Mouse (Mus musculus) spleen, adult 2 months (tissue): Measurements from ENCODE around the gene Nbeal1. TPM values are rescaled to one million over a fixed set of nuclear protein-coding genes. Genes with fewer than 3 reads are reported as not detected.
A peak's percentile ranks its signal among the peaks of the same experiment; 100 is the strongest.

Experiments
- DNase-seq, 2 experiments: peaks; one replicate each; pipeline versions ENCODE4 v3.0.0 to v3.0.0-alpha.2; 2012 to 2021; ENCODE audit warnings: low spot score in 2 of 2, low read depth in 1 of 2
- H3K27ac ChIP-seq: fragments of 200-500 bp; 2 replicates; pipeline ENCODE4 v1.5.1; 2012; ENCODE audit warnings: low read length, inconsistent platforms; ENCODE audit not compliant: insufficient read depth
- H3K27me3 ChIP-seq: fragments of 200-500 bp; 2 replicates; pipeline ENCODE4 v1.6.1; 2012; ENCODE audit warnings: mild to moderate bottlenecking, moderate library complexity, low read length, inconsistent platforms; ENCODE audit not compliant: control insufficient read depth, insufficient read depth
- H3K36me3 ChIP-seq: fragments of 200-500 bp; 2 replicates; pipeline ENCODE4 v1.6.1; 2012; ENCODE audit warnings: mild to moderate bottlenecking, low read length, inconsistent platforms; ENCODE audit not compliant: control insufficient read depth, insufficient read depth
- H3K4me1 ChIP-seq: fragments of 200-500 bp; 2 replicates; pipeline ENCODE4 v1.6.1; 2011; ENCODE audit warnings: inconsistent platforms; ENCODE audit not compliant: control insufficient read depth, insufficient read depth, insufficient read length
- H3K4me3 ChIP-seq: fragments of 200-500 bp; 2 replicates; pipeline ENCODE4 v1.5.1; 2011; ENCODE audit warnings: mild to moderate bottlenecking, inconsistent platforms; ENCODE audit not compliant: insufficient read depth, insufficient read length; ENCODE audit errors: extremely low read depth
- CTCF ChIP-seq: fragments of 200-500 bp; IDR thresholded peaks from 2 replicates; pipeline ENCODE4 v1.5.1; 2011; ENCODE audit warnings: mild to moderate bottlenecking, inconsistent platforms; ENCODE audit not compliant: insufficient read depth, insufficient read length, insufficient replicate concordance; ENCODE audit errors: extremely low read depth
- POLR2A ChIP-seq: fragments of 200-500 bp; IDR thresholded peaks from 2 replicates; pipeline ENCODE4 v1.6.1; 2011; ENCODE audit warnings: low read depth, low read length, inconsistent platforms
- WGBS: fragments of 180-500 bp; shearing (Covaris S2); methylation state at CpG from one replicate; pipeline ENCODE4 v1.1.7; 2018; 5-methylcytosine and 5-hydroxymethylcytosine counted together
- polyA plus RNA-seq: library from polyadenylated mRNA; depleted of rRNA; stranded (reverse); fragments of >200 nt; gene quantifications from 2 replicates; pipeline ENCODE4 v1.2.3, GENCODE M21; 2012

Nbeal1 gene
- polyA plus RNA-seq, 1 experiment = 0.79 TPM

- Histone ChIP-seq H3K4me3 (no peak overlapping the region), H3K27ac (no peak overlapping the region), H3K36me3 (peaks cover 4% of the 10 kb centered on the region), H3K4me1 (no peaks in the 10 kb centered on the region), H3K27me3 (no peaks in the 10 kb centered on the region)
- DNase-seq = peak in 1 of 2 experiments; percentile 12
- 67% methylated on average over 4 of the region's 4 CpGs for WGBS
- TF ChIP-seq CTCF (no peak), POLR2A (no peak)
Observed at GRCm38 (mm10) chr1:60236261-60236660, 55.9 kb downstream of the Nbeal1 start.

- TF ChIP-seq CTCF = no peak
- no peak for TF ChIP-seq POLR2A
- no peak overlapping the region for H3K27ac ChIP-seq
- DNase-seq = no peak
- H3K36me3 ChIP-seq = peaks cover 7% of the 10 kb centered on the region
- no peaks in the 10 kb centered on the region for H3K27me3 ChIP-seq
- H3K4me1 ChIP-seq = no peaks in the 10 kb centered on the region
- H3K4me3 ChIP-seq = no peak overlapping the region
Observed at GRCm38 (mm10) chr1:60240430-60240829, 60.0 kb downstream of the Nbeal1 start.

- Histone ChIP-seq H3K4me3 (no peak overlapping the region), H3K4me1 (no peaks in the 10 kb centered on the region), H3K27me3 (no peaks in the 10 kb centered on the region), H3K27ac (no peak overlapping the region), H3K36me3 (peaks cover 6% of the 10 kb centered on the region)
- 91% methylated on average over 3 of the region's 3 CpGs for WGBS
- TF ChIP-seq CTCF (no peak), POLR2A (no peak)
- no peak for DNase-seq
Observed at GRCm38 (mm10) chr1:60268113-60268512, 87.7 kb downstream of the Nbeal1 start.

- DNase-seq = no peak
- TF ChIP-seq POLR2A (no peak), CTCF (no peak)
- Histone ChIP-seq H3K27ac (no peak overlapping the region), H3K4me1 (no peaks in the 10 kb centered on the region), H3K27me3 (no peaks in the 10 kb centered on the region), H3K4me3 (no peak overlapping the region), H3K36me3 (peaks cover 3% of the 10 kb centered on the region)
Observed at GRCm38 (mm10) chr1:60269314-60269713, 88.9 kb downstream of the Nbeal1 start.

GRCm38 (mm10) chr1:60272471-60272870, 92.1 kb downstream of the Nbeal1 start:
- 68% methylated on average over 2 of the region's 2 CpGs for WGBS

GRCm38 (mm10) chr1:60293921-60294320, 113.5 kb downstream of the Nbeal1 start:
- TF ChIP-seq POLR2A = no peak
- no peak for TF ChIP-seq CTCF
- Histone ChIP-seq H3K4me3 (no peak overlapping the region), H3K27me3 (no peaks in the 10 kb centered on the region), H3K36me3 (peaks cover 6% of the 10 kb centered on the region; the same call in 1 of the 2 replicates), H3K27ac (no peak overlapping the region), H3K4me1 (no peaks in the 10 kb centered on the region)
- no peak for DNase-seq
- WGBS = 87% methylated on average over 1 of the region's 1 CpGs

More at GRCm38 (mm10) chr1:60272471-60272870, 92.1 kb downstream of the Nbeal1 start:
- Histone ChIP-seq H3K4me3 (no peak overlapping the region), H3K27me3 (no peaks in the 10 kb centered on the region), H3K4me1 (no peaks in the 10 kb centered on the region), H3K27ac (no peak overlapping the region), H3K36me3 (peaks cover 4% of the 10 kb centered on the region)
- TF ChIP-seq POLR2A (no peak), CTCF (no peak)
- DNase-seq = peak in 1 of 2 experiments; percentile 10

GRCm38 (mm10) chr1:60342808-60343629, 162.6 kb downstream of the Nbeal1 start, which contains the start of gene Cyp20a1:
Gene Cyp20a1 (plus strand): TSS chr1:60343323.
- WGBS = 2% methylated on average over 60 of the region's 60 CpGs
- DNase-seq = peak; percentile 60 to 82
- Histone ChIP-seq H3K36me3 (peaks cover 4% of the 10 kb centered on the region; the same call in 1 of the 2 replicates), H3K27me3 (no peaks in the 10 kb centered on the region), H3K4me1 (no peaks in the 10 kb centered on the region), H3K4me3 (peak within 1 kb of the TSS; percentile 77), H3K27ac (peak within 1 kb of the TSS; percentile 82)
- peak; percentile 54; the same call in 1 of the 2 replicates for TF ChIP-seq POLR2A
- no peak for TF ChIP-seq CTCF
